Mouse (Mus musculus) MEL (cell line): ENCODE results near the gene Nectin2. TPM values are rescaled to one million over a fixed set of nuclear protein-coding genes. Genes with fewer than 3 reads are reported as not detected.

Experiments
- DNase-seq: peaks from one replicate; pipeline ENCODE4 v3.0.0; 2011; ENCODE audit warnings: low read depth, low spot score
- H3K27ac ChIP-seq: 2 replicates; pipeline ENCODE4 v1.5.1; 2012; ENCODE audit warnings: low read depth, mild to moderate bottlenecking, control low read depth, low read length, moderate library complexity; ENCODE audit not compliant: control insufficient read depth
- H3K27me3 ChIP-seq, 2 experiments: fragments of 150-350 bp in 1 of 2; sonication (generic) in 1 of 2; 2 replicates each; pipeline ENCODE4 v1.6.1; 2012; ENCODE audit warnings: low read length in 2 of 2, mild to moderate bottlenecking in 2 of 2, improper control_type of control experiment in 1 of 2, moderate library complexity in 1 of 2; ENCODE audit not compliant: insufficient read depth in 2 of 2, control insufficient read depth in 1 of 2
- H3K36me3 ChIP-seq, 2 experiments: 2 replicates each; pipeline ENCODE4 v1.6.1; 2012 to 2014; ENCODE audit warnings: low read length in 2 of 2, improper control_type of control experiment in 1 of 2, inconsistent platforms in 1 of 2, mild to moderate bottlenecking in 1 of 2; ENCODE audit not compliant: insufficient read depth in 2 of 2, control insufficient read depth in 1 of 2
- H3K4me1 ChIP-seq, 2 experiments: fragments of 150-350 bp in 1 of 2; sonication (generic) in 1 of 2; 2 replicates each; pipeline ENCODE4 v1.6.1; 2012; ENCODE audit warnings: low read length in 2 of 2, improper control_type of control experiment in 1 of 2, mild to moderate bottlenecking in 1 of 2; ENCODE audit not compliant: insufficient read depth in 2 of 2, control insufficient read depth in 1 of 2
- H3K4me3 ChIP-seq, 2 experiments: fragments of 150-350 bp in 1 of 2; sonication (generic) in 1 of 2; 2 replicates each; pipeline ENCODE4 v1.5.1; 2012; ENCODE audit warnings: low read depth in 2 of 2, low read length in 2 of 2, mild to moderate bottlenecking in 2 of 2, moderate library complexity in 2 of 2, control low read depth in 1 of 2, improper control_type of control experiment in 1 of 2; ENCODE audit not compliant: control insufficient read depth in 1 of 2, insufficient read depth in 1 of 2
- H3K79me2 ChIP-seq: 2 replicates; pipeline ENCODE4 v1.6.1; 2012; ENCODE audit warnings: mild to moderate bottlenecking, low read length, moderate library complexity; ENCODE audit not compliant: control insufficient read depth, poor library complexity, insufficient read depth
- H3K9ac ChIP-seq: 2 replicates; pipeline ENCODE4 v1.6.1; 2012; ENCODE audit warnings: low read depth, mild to moderate bottlenecking, control low read depth, low read length, moderate library complexity; ENCODE audit not compliant: control insufficient read depth, poor library complexity, severe bottlenecking
- H3K9me3 ChIP-seq: fragments of 150-350 bp; sonication (generic); replicated peaks from 2 replicates; pipeline ENCODE4 v1.6.1; 2012; ENCODE audit warnings: mild to moderate bottlenecking, low read length, improper control_type of control experiment, moderate library complexity; ENCODE audit not compliant: insufficient read depth
- ETS1 ChIP-seq: IDR thresholded peaks from 2 replicates; pipeline ENCODE4 v1.6.1; 2012; ENCODE audit warnings: low read depth, mild to moderate bottlenecking, inconsistent platforms, low read length, improper control_type of control experiment, moderate library complexity
- GATA1 ChIP-seq: IDR thresholded peaks from 2 replicates; pipeline ENCODE4 v1.6.1; 2011; ENCODE audit warnings: low read depth, low read length, improper control_type of control experiment
- JUND ChIP-seq: IDR thresholded peaks from 2 replicates; pipeline ENCODE4 v1.6.1; 2011; ENCODE audit warnings: low read depth, mild to moderate bottlenecking, improper control_type of control experiment, low read length
- KAT2A ChIP-seq: conservative IDR thresholded peaks from 2 replicates; pipeline ENCODE4 v1.6.1; 2012; ENCODE audit warnings: low read depth, low read length, improper control_type of control experiment, inconsistent platforms
- MAZ ChIP-seq: IDR thresholded peaks from 2 replicates; pipeline ENCODE4 v1.6.1; 2012; ENCODE audit warnings: low read depth, mild to moderate bottlenecking, inconsistent platforms, low read length, improper control_type of control experiment
- MEF2A ChIP-seq: IDR thresholded peaks from 2 replicates; pipeline ENCODE4 v1.6.1; 2014; ENCODE audit warnings: low read depth, mild to moderate bottlenecking, inconsistent platforms, low read length, improper control_type of control experiment; ENCODE audit not compliant: poor library complexity, insufficient replicate concordance, severe bottlenecking; ENCODE audit errors: extremely low read depth
- MXI1 ChIP-seq: IDR thresholded peaks from 2 replicates; pipeline ENCODE4 v1.6.1; 2011; ENCODE audit warnings: mild to moderate bottlenecking, low read depth, low read length, improper control_type of control experiment
- NRF1 ChIP-seq: IDR thresholded peaks from 2 replicates; pipeline ENCODE4 v1.6.1; 2014; ENCODE audit warnings: low read depth, mild to moderate bottlenecking, inconsistent platforms, low read length, improper control_type of control experiment, moderate library complexity; ENCODE audit not compliant: poor library complexity, insufficient read depth, severe bottlenecking
- POLR2AphosphoS2 ChIP-seq: IDR thresholded peaks from 2 replicates; pipeline ENCODE4 v1.6.1; 2011; ENCODE audit warnings: low read length, improper control_type of control experiment
- RAD21 ChIP-seq: IDR thresholded peaks from 2 replicates; pipeline ENCODE4 v1.6.1; 2011; ENCODE audit warnings: mild to moderate bottlenecking, low read depth, low read length, improper control_type of control experiment
- SMC3 ChIP-seq: IDR thresholded peaks from 2 replicates; pipeline ENCODE4 v1.6.1; 2011; ENCODE audit warnings: low read depth, low read length, improper control_type of control experiment
- TAL1 ChIP-seq: IDR thresholded peaks from 2 replicates; pipeline ENCODE4 v1.6.1; 2012; ENCODE audit warnings: mild to moderate bottlenecking, inconsistent platforms, low read length, moderate library complexity, mixed read lengths
- USF2 ChIP-seq, 2 experiments: IDR thresholded peaks; 2 replicates each; pipeline ENCODE4 v1.6.1; 2011 to 2012; ENCODE audit warnings: improper control_type of control experiment in 2 of 2, low read length in 2 of 2, borderline replicate concordance in 1 of 2, inconsistent platforms in 1 of 2, low read depth in 1 of 2, mild to moderate bottlenecking in 1 of 2; ENCODE audit not compliant: insufficient read depth in 1 of 2
- ZC3H11A ChIP-seq: IDR thresholded peaks from 2 replicates; pipeline ENCODE4 v1.6.1; 2012; ENCODE audit warnings: low read depth, mild to moderate bottlenecking, inconsistent platforms, low read length, improper control_type of control experiment
- ZKSCAN1 ChIP-seq: IDR thresholded peaks from 2 replicates; pipeline ENCODE4 v1.6.1; 2012; ENCODE audit warnings: low read depth, mild to moderate bottlenecking, inconsistent platforms, low read length, improper control_type of control experiment, moderate library complexity
- ZNF384 ChIP-seq: IDR thresholded peaks from 2 replicates; pipeline ENCODE4 v1.6.1; 2012; ENCODE audit warnings: low read depth, mild to moderate bottlenecking, inconsistent platforms, low read length, improper control_type of control experiment
- polyA plus RNA-seq, 2 experiments: library from polyadenylated mRNA; stranded (reverse) in 1 of 2; unstranded in 1 of 2; fragments of >175 nt in 1 of 2; fragments of >200 nt in 1 of 2; gene quantifications; 2 replicates each; pipeline versions ENCODE4 v1.2.1 to v1.2.4; 2012; ENCODE audit warnings: low replicate concordance in 2 of 2, low read depth in 1 of 2; ENCODE audit not compliant: insufficient read length in 2 of 2, insufficient read depth in 1 of 2, missing spikeins in 1 of 2
- total RNA-seq: library from RNA; depleted of rRNA; stranded (reverse); fragments of 300-350 nt; gene quantifications from 2 replicates; pipeline ENCODE4 v1.2.3, GENCODE M21; 2012

The Nectin2 gene
- total and polyA plus RNA-seq, 3 experiments = 6.9 to 25.6 TPM; not detected in 1

- peak; percentile 44 for DNase-seq
- H3K4me1 ChIP-seq = peaks cover 9 to 21% of the 10 kb centered on the region in 2 experiments; a peak in 3 of 4 replicates
- no peak overlapping the region for H3K9ac ChIP-seq
These were observed 3.8 kb upstream of the Nectin2 start for GRCm38 (mm10) chr7:19754065-19754464.

GRCm38 (mm10) chr7:19753587-19753986 lies 3.3 kb upstream of the Nectin2 start:
- Histone ChIP-seq H3K4me1 (peaks cover 9 to 23% of the 10 kb centered on the region in 2 experiments; a peak in 3 of 4 replicates), H3K27ac (no peak overlapping the region), H3K79me2 (no peaks in the 10 kb centered on the region), H3K9me3 (no peaks in the 10 kb centered on the region), H3K4me3 (no peak overlapping the region), H3K27me3 (no peaks in the 10 kb centered on the region), H3K9ac (no peak overlapping the region), H3K36me3 (peaks cover 0 to 11% of the 10 kb centered on the region in 2 experiments; a peak in 2 of 4 replicates)
- peak; percentile 62 for DNase-seq
- TF ChIP-seq MXI1 (0 out of 2 replicates have a peak, but pooled peaks have one; percentile 21), NRF1 (no peak), SMC3 (no peak), MEF2A (no peak), ZKSCAN1 (no peak), ZC3H11A (no peak)

More at GRCm38 (mm10) chr7:19754065-19754464, 3.8 kb upstream of the Nectin2 start:
- H3K27me3 ChIP-seq = no peaks in the 10 kb centered on the region
- H3K79me2 ChIP-seq = no peaks in the 10 kb centered on the region
- H3K27ac ChIP-seq = no peak overlapping the region
- TF ChIP-seq MAZ (no peak), MEF2A (no peak), ZKSCAN1 (no peak), RAD21 (no peak), GATA1 (no peak), USF2 (IDR thresholded peaks at IDR 0.05; ENCODE audit: borderline replicate concordance in 1 of 2, insufficient read depth in 1 of 2, low read depth in 1 of 2, low read length in 2 of 2) (no peak), KAT2A (no peak), TAL1 (no peak), ETS1 (no peak), JUND (no peak), NRF1 (no peak), POLR2AphosphoS2 (no peak), ZNF384 (no peak)
- H3K9me3 ChIP-seq = no peaks in the 10 kb centered on the region
- H3K4me3 ChIP-seq = no peak overlapping the region
- H3K36me3 ChIP-seq = peaks cover 0 to 11% of the 10 kb centered on the region in 2 experiments; a peak in 2 of 4 replicates
